Mouse (Mus musculus) right cerebral cortex, postnatal 4 days (tissue): ENCODE data around the gene Abi3.
"Not testable (repeated sequence)": the region's sequence is repeated elsewhere in the genome, so short reads cannot be mapped to it uniquely, and the experiment has no call there.

Source experiments
- DNase-seq: peaks from one replicate; pipeline ENCODE4 v3.0.0-alpha.2; 2022

Abi3 gene

DNA sequence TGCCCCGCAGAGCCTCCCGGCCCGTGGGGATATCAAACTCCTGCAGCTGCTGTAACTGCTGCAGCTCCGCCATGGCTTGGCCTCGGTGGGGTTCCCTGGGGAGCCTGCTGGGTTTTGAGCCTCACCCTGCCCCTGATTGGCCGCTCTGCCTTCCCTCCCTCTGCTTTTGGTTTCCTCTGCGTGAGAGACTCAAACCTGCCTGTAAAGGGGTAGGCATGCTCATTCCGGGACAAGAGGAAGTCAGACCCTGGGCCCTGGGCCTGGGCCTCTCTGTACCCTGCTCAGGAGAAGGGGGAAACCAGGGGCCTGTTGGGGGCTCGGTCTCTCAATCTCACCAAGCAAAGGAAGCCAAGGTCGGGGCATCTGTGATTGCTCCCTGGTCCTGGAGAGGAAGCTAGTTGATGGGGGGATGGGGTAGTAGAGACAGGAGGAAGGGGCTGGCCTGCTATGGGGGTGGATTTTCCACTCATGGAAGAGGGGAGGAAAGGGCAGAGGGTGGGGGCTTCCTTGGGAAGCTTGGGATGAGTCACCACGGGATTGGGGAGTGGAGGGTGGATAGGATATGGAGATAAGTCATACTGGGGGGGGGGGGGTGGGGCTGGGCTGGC lies at the start of gene Abi3:
Gene Abi3 (minus strand): TSS at position 403 of the 608 bp plus-strand sequence.
- DNase-seq, result no peak

DNA sequence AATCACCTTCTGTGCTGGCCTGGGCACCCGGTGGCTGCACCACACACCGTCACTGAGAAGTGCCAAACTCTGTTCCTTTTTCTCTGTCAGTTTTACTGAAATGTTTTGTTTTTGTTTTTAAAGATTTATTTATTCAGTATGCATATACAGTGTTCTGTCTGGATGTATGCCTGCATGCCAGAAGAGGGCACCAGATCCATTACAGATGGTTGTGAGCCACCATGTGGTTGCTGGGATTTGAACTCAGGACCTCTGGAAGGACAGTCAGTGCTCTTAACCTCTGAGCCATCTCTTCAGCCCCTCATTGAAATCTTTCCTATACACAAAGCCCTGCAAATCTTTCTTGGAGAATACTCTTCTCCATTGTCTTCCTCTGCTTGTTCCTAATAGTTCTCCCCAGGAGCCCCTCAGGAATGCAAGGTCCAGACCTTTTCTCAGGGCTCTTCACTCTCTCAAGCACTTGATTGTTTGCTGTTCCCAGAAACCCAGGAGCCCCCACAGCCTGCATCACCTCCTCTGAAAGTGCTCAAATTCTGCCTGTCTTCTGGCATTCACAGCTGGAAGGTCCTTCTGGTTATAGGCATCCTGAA lies 48.3 kb upstream of the Abi3 start:
- no peak for DNase-seq

DNA sequence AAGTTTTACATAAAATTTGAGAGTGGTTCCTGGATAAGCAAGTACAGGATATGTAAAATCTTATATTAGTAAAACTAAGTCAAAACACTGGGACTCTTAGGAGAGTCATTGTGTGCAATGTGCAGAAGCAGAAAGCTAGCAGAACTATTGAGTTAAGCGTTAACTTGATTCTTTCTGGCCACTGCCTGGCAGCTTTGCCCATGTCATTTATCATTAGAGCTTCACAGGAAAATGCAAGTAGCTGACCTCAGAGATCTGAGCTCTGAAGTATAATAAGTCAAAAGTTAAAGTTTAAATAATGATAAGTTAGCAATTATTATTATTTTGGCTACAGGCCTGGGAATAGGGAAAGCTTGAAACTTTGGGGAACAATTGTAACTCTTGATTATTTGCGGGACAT lies 37.6 kb upstream of the Abi3 start:
- DNase-seq, result not testable (repeated sequence)

DNA sequence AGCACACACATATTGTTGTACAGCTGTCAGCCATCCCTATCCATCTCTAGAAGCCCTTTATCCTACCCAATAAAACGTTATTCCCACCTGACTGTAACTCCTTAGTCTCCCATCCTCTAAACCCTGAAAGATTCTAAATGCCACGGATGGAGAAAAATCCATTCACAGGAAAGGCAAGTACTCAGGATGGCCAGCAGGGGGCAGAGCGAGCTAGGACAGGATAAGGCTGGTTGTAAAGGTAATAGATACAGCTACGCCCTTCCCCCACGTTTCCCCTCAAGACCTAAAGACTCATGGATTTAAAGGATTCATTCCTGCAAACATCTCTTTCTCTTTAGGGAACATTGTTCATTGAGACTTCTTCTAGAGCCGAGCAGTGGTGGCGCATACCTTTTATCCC lies 34.0 kb upstream of the Abi3 start:
- peak; percentile 81 for DNase-seq

DNA sequence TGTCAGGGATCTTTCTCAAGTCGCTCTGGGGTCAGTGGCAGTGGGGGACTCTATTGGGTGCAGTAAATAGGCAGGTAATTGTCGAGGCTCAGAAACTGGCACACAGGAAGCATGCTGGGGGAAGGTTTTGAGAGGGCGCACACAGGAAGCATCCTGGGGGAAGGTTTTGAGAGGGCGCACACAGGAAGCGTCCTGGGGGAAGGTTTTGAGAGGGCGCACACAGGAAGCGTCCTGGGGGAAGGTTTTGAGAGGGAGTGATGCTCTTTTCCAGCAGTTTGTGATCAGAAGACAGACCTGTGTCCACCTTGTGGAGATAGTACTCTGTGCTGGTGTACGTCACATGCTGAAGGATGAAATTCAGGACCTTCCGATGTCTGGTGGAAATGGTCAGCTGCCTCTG lies 33.5 kb upstream of the Abi3 start:
- peak; percentile 12 for DNase-seq

DNA sequence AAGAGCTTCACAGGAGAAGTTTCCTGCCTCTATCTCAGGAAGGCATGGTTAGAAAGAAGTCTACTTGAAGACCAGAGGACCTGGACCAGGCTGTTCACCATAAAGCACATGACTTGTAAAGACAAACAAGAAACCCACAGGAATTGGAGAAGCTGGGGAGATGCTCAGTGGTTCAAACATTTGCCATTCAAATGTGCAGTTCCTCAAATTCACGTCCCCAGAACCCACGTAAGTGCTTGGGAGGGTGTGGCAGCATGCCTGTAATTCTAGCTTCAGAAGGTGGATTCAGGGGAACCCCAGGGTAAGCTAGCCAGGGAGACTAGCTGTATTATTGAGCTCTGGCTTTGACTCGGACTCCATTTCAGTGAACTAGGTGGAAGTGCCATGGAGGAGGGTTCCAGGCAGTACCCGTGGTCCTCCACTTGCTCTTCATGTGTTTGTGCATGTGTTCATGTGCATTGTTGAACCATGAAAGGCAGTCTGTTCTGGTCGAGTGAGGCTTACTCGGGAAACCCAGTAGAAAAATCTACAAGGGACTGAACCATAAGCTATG lies 27.7 kb upstream of the Abi3 start:
- no peak for DNase-seq

DNA sequence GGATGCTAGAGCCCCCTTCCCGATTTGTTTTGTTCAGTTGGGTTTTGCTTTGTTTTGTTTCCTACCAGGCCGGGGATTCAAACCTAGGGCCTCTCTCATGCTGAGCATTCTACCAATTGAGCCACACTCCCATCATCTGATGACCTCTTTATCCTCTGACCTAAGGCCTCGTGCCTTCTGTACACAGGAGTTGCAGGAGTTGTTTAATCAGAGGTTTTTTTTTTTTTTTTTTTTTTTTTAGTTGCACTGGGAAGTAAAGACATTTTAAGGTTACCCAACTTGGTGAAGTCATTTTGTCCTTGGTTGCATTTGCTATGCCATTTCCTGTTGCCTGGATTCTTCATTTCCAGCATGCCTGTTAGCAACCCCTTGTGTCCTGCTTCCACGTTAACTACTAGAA lies 27.2 kb upstream of the Abi3 start:
- no peak for DNase-seq

DNA sequence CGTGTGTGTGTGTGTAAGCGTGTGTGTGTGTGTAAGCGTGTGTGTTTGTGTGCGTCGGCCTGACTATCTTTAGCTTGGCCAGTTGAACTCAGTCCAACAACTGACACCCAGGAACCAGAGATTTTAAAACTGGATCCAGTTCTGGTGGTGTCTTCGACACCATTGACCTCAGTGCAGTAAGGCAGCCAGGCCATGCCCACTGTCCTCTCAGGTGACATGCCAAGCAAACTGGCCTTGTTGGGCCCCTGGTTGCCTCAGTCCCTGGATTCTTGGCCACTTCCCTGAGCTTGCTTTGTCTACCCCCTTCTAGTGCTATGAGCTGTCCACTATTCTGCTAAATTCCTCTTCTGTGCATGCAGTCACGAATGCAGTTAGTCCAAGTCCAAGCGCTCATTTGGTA lies 19.1 kb upstream of the Abi3 start:
- no peak for DNase-seq

DNA sequence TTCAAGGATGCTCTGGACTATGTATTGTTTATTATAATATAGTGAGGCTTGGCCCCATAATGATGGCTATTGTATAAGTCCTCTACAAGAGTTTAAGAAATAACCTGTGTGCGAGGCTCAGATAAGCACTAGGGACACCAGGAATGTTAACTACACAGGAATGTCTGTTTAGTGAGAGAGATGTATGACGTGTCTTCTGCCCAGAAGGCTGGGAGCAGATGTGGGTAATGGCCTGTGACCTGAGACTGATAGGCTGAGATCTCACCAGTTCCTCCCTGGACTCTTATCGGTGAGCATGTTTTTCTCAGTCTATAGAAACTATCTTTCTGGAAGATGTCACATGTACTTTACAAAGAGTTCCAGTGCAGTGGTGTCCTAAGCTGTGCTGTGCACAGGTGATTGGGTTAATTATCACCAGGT lies 17.8 kb upstream of the Abi3 start:
- no peak for DNase-seq

DNA sequence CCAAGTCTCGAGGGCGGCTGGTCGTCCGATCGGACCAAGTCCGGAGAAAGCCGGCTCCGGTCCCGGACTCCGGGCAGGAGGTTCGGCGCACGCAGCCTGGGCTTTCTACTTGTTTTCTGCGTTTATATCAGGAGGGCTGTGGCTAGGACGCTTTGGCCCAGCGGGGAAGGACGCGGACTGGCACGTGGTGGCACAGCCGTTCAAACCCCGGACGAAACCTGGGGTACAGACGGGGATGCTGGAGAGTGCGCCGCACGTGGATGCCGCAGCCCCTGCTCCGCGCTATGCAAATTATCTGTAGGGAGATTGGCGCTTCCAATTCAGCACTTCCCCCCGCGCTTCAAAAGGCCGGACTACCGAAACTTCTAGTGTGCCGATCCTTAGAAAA lies 17.2 kb upstream of the Abi3 start:
- DNase-seq, result peak; percentile 66

DNA sequence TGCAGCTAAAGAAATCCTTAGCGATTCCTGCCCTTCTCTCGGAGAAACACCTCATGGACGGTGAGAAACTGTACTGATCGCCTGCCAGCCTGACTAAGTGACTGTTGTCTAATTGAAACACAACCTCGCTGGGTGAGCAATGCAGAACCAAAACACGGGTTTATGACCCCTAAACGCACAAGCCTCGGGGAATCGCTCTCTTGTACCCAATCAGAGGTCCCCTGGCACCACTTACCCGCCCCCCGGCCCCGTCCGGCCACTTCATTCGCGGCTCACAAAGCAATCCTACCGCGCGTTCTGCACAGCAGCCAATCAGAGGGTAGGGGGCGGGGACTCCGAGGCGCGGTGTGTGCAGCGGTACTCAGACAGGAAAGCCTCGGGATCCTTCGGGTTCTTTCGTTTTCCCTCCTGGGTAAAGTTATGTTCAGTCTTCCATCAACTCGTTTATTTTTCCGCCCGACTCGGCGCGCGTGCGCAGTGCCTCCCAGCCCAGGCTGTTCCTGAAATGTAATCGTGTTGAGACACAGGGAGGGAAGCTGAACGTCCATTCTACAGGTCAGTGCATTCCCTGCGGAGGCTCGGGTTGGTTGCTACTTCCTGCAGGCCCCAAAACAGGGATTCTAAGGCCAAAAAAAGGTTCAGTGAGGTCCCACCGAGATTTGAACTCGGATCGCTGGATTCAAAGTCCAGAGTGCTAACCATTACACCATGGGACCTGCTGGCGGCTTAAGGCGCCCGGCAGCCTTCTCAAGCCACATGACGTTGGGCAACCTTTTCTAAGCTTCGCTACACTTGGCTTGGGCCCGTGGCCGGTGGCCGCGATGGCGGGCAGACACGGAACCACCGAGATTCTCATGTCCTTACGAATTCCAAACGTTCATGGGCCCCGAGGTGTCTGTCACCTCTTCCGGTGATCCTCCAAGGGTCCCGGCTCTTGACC lies 16.5 kb upstream of the Abi3 start:
- peak; percentile 98 for DNase-seq

DNA sequence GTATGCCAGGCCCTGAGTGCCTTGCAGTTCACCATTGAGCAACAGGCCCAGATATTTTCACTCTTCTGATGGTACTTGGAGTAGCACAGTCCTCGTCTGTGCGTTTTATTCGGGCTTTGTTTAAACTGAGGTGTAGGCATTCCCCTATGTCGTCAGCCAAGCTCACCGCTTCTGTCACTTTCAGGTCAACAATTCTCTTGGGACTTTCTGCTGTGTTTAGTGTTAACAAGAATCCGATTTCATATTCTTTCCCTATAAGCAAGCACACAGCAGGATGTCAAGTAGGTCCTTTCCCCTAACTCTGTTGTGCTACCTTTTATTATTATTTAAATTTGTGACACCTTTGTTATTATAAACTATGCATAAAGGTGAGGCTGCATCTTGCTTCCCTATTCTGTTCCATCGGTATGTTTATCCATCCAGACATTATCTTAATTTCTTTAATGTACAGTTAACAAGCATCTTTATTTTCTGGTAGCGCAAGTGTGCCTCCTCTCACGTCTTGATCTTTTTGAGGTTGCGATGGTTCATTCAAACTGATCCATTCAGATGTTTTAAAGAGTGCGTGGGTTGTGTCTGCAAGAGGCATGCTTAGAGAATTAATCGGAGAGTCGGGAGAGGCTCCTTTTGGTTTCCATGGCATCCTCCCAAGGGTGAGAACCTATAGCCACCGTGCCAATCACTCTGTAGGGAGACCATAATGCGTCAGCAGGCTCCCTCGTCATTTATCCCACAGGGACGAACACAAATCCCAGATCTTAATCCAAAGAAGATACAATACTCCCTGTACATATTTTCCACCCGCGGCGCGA lies 15.6 kb upstream of the Abi3 start:
- DNase-seq, result no peak

DNA sequence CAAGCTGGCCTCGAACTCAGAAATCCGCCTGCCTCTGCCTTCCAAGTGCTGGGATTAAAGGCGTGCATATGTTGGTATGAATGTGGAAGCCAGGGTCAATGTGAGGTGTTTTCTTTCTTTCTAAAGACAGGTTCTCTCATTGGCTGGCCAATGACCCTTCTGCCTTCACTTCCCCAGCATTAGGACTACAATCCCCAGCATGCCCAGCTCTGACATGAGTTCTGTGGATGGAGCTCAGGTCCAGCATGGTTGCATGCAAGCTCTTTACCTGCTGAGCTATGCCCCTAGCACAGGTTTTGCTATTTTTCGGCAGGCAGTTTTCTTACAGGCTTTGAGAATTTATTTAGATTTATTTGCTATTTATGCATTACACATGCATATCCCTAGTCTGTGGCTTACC lies 15.0 kb upstream of the Abi3 start:
- DNase-seq, result no peak

DNA sequence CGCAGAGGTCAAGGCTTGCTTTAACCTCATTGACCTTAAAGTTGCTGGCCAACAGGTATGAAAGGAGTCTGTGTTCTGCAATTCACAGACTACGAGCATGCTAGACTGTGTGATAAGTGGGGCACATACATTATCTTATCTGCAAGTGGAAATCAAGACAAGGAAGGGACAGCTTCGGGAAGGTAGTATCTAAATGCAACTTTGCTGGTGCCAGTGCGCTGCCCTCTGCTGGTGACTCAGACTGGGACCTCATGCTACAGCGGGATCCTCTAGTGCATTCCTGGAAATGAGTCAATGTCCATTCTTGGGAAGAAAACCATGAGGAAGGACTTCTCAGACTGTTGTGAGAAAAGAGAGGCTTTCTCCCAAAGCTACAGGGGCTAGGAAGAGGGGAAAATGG lies 11.4 kb upstream of the Abi3 start:
- peak; percentile 55 for DNase-seq

DNA sequence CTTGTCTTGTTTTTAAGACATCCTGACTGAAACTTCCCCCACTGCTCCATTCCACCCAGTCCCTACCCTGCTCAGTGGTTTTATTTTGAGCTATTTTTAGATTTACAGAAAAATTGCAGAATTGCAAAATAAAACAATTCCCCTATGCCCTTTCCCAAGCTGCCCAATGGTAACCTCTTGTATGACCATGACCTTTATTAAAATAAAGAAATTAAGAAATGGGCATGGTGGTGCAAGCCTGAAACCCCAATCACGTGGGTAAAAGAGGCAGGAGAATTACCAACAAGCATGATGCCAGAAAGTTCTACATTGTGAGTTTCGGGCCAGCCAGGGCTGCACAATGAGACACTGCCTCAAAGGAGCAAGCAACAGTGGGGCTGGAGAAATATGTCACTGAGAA lies 8.6 kb upstream of the Abi3 start:
- DNase-seq, result no peak

DNA sequence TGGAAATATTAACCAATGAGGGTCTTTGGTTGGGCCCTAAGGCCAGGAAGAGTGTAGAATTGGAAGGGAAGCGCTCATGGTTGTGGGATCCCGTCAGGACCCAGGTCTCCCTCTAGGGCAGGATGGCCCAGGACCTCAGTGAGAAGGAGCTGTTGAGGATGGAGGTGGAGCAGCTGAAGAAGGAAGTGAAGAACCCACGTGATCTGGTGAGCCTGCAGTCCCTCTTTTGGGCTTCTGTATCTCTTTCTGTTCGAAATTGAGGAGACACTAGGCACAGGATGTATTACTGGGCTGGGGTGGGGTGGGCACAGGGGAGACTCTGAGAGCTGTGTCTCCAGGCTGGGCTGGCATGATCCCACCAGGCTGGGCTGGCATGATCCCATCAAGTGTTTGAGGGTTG lies 2.7 kb upstream of the Abi3 start:
- DNase-seq, result no peak

DNA sequence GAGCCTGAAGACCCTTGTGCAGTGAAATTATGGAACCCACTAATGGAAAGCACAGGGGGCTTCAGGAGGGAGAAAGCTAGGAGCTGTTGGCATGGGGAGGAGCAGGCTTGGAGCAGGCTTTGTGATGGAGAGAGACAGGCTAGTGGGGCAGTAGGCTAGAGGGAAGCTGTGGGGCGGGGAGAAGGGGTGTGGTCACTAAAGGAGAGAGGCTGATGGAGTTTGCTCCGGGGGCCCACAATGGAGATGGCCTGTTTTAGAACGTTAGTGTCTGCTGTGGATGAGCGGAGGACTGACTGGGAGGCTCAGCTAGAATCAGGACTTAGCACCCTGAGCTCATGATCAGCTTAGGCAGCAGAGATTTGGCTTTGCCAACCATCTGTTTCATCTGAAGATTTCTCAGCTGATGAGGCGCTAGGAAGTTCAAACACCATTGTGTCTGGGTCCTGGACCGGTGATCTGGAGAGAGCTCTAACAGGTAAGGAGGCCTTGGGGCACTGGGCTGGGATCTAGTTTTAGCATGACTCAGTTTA lies 1.2 kb upstream of the Abi3 start:
- DNase-seq, result no peak

DNA sequence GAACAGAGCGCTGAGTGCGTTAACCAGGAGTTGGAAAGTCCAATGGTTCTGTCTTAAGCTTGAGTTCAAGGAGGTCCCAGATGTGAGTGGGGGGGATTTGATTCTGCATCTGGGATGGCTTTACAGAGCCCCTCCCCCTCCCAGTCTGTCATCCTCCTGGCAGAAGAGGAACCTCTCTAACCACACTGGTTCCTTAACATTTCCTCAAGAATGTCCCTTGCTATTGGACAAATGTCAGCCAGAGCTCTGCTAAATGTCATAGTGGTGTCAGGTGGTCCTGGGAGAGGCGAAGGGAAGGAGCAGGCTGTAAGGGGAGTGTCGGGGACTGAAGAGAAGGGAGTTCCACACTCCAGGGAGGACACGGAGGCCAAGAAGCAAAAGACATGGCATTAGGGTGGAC lies 677 bp upstream of the Abi3 start:
- DNase-seq, result no peak

DNA sequence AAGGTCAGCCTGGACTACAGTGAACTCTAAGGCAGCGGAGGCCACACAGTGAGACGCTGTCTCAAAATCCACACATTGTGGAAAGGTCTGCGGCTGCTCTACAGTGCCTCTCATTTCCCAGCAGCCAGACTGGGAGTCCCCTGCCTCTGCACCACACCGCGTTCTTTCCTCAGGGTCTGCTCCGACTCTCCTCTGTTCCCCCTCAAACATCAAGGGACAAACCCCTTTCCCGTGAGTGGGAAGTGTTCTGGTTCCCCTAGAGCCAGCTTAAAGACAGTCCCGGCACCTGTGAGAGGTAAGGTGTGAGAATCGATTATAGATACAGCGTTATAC lies 812 bp downstream of the Abi3 start:
- DNase-seq, result no peak

DNA sequence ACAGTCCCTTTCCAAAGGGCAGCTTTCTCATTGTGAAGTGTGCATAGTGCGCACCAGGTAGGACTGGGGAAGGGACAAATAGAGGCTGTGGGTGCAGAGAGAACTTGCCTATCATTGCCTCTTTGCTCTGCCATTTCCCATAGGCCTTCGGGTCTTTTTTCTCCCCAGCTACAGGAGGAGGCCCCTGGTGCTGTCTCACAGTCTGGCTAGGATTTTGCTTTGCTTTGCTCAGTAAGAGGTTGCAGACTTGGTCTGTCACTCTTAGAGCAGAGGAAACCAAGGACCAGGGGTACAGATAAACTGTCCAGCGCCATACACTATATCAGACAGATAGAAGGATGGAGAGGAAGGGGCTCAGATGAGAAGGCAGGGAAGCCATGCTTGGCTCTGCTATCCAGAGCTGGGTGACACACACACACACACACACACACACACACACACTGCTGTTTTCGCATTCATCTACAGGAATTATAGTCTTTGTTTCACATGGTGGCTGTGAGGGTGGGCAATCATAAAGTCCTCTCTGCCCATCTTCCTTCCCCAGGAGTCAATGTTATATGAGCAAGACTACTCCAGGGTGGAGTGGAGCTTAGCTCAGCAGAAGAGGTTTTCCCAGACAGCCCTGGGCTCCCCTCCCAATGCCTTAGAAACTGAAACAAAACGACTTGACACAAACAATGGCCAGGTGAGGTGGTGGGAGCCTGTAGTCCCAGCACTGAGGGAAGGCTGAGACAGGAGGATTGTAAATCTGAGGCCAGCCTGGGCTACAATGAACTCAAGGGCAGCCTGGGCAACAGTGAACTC lies 1.4 kb downstream of the Abi3 start:
- no peak for DNase-seq

DNA sequence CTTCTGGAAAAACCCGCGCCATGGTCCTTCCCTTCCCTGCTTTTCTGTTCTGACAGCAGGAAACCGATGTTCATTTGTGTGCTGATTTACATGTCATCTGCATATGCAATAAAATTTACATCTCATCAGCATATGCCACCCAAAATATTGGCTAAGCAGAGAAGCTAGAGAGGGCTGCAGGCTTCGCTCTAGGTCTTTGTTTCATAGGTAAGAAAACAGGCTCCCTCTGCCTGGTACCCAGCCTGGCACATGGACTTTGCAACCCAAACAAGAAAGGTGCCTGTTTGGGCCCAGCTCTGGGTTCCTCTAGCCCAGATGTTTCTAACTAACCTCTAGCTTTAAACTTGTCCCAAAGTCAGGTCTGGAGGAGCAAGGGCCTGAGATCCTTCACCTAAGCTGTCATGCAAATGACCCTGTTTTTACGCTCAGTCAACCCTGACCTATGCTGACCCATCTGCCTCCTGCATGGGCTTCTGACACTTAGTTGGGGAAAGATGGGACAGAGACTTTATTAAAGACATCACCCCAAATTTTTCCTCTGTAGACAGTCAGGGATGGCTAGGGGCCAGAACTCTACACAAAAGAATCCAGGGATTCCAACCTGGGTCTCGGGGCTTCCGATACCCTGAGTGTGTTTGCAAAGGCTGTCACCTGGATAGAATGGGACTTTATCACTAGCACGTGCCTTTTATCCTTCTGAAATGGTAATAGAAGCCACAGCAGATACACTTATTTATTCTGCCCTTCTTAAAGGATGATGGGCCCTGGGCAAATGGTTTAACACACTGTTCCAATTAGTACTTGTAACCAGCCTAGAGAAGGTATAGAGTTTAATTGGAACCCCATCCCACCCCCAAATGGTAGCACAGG lies 3.0 kb downstream of the Abi3 start:
- no peak for DNase-seq
